Mouse (Mus musculus) midbrain, embryonic 12.5 days (tissue): ENCODE measurements at regions not wholly inside any gene's neighbourhood (a gene's known extent, or its start where the extent isn't known, plus 50 kb on each side); places are given as distances from the start of the nearest gene placed in this dataset.

Experiments
- ATAC-seq: fragments of 200-750 bp; cut with Nextera tagmentation; 2 replicates; pipeline ENCODE4 v1.8.0; 2017; ENCODE audit warnings: low read depth, moderate TSS enrichment, moderate library complexity; ENCODE audit not compliant: low FRiP score
- H3K27ac ChIP-seq: fragments of 300-500 bp; sonication (generic); replicated peaks from 2 replicates; pipeline ENCODE4 v1.5.1; 2016; ENCODE audit warnings: mild to moderate bottlenecking
- H3K27me3 ChIP-seq: fragments of 300-500 bp; sonication (generic); 2 replicates; pipeline ENCODE4 v1.6.1; 2016; ENCODE audit warnings: mild to moderate bottlenecking
- H3K36me3 ChIP-seq: fragments of 300-500 bp; sonication (generic); 2 replicates; pipeline ENCODE4 v1.6.1; 2016
- H3K4me1 ChIP-seq: fragments of 300-500 bp; sonication (generic); 2 replicates; pipeline ENCODE4 v1.6.1; 2016
- H3K4me2 ChIP-seq: fragments of 300-500 bp; sonication (generic); replicated peaks from 2 replicates; pipeline ENCODE4 v1.6.1; 2016; ENCODE audit warnings: mild to moderate bottlenecking, moderate library complexity
- H3K4me3 ChIP-seq: fragments of 300-500 bp; sonication (generic); 2 replicates; pipeline ENCODE4 v1.5.1; 2016; ENCODE audit warnings: mild to moderate bottlenecking
- H3K9ac ChIP-seq: fragments of 300-500 bp; sonication (generic); replicated peaks from 2 replicates; pipeline ENCODE4 v1.6.1; 2016; ENCODE audit warnings: mild to moderate bottlenecking, moderate library complexity
- H3K9me3 ChIP-seq: fragments of 300-500 bp; sonication (generic); 2 replicates; pipeline ENCODE4 v1.6.1; 2016; ENCODE audit warnings: mild to moderate bottlenecking
- WGBS: fragments of 180-500 bp; shearing (Covaris S2); methylation state at CpG from one replicate; pipeline ENCODE4 v1.1.7; 2016; 5-methylcytosine and 5-hydroxymethylcytosine counted together

- peak; percentile 74 for ATAC-seq
- 33% methylated on average over 9 of the region's 9 CpGs for WGBS
- peaks cover 15% of the 10 kb centered on the region for H3K4me1 ChIP-seq
- no peak overlapping the region for H3K4me2 ChIP-seq
- no peaks in the 10 kb centered on the region for H3K36me3 ChIP-seq
- H3K4me3 ChIP-seq: no peak overlapping the region
- no peak overlapping the region for H3K9ac ChIP-seq
- 0 out of 2 replicates have a peak overlapping the region, but pooled peaks have one; percentile 20 for H3K27ac ChIP-seq
- H3K9me3 ChIP-seq: no peaks in the 10 kb centered on the region
- peaks cover 60% of the 10 kb centered on the region for H3K27me3 ChIP-seq
These were observed 131.8 kb downstream of the Pja1 start for GRCm38 (mm10) chrX:99339081-99339876.

GRCm38 (mm10) chrX:99336616-99337553, 134.2 kb downstream of the Pja1 start:
- Histone ChIP-seq H3K4me1 (peaks cover 15% of the 10 kb centered on the region), H3K4me2 (no peak overlapping the region), H3K27ac (no peak overlapping the region), H3K27me3 (peaks cover 72% of the 10 kb centered on the region), H3K36me3 (no peaks in the 10 kb centered on the region), H3K9me3 (no peaks in the 10 kb centered on the region), H3K9ac (no peak overlapping the region), H3K4me3 (no peak overlapping the region)
- ATAC-seq: no peak
- 52% methylated on average over 8 of the region's 8 CpGs for WGBS

DNA sequence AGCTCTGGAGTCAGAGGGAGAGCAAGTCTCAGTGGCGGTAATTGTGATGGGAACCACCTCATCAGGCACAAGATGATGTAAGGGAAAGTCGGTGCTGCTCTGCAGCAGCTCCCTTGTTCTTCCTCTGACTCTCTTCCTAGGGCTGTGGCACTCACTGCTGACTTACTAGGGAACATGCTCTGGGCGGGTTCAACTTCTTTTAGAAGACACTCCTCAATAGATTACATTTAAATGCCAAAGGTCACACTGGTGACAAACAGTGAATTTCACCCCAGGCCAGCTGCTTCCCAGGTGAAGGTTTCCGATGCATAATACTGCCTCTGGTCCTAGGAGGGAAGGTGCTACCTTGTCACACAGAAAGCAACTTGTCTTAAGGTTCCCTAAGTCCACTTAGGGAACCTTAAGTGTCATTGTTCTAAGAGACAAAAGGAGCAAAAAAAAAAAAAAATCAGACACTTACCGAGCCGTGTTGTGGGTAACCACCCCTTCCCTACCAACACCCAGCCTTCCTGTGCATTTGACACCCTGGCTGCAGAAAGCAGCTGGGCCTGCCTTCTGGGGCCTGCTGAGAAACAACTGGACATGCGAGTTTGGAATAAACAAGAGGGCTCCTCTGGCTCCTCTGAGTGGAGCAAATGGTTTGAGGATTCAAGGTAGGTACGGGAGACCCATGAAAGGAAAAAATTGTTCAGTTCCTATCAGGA, 135.0 kb downstream of the Pja1 start:
- Histone ChIP-seq H3K4me1 (peaks cover 18% of the 10 kb centered on the region), H3K27me3 (peaks cover 79% of the 10 kb centered on the region)
- WGBS: 47% methylated on average over 8 of the region's 8 CpGs

GRCm38 (mm10) chrX:99332457-99332770, 138.7 kb downstream of the Pja1 start:
- WGBS: 36% methylated on average over 4 of the region's 4 CpGs
- no peaks in the 10 kb centered on the region for H3K9me3 ChIP-seq
- ATAC-seq: no peak
- H3K9ac ChIP-seq: no peak overlapping the region
- H3K4me2 ChIP-seq: no peak overlapping the region
- peaks cover 74% of the 10 kb centered on the region for H3K27me3 ChIP-seq
- H3K4me1 ChIP-seq: peaks cover 11% of the 10 kb centered on the region; the same call in 1 of the 2 replicates
- H3K36me3 ChIP-seq: no peaks in the 10 kb centered on the region
- H3K27ac ChIP-seq: peak overlapping the region; percentile 61
- H3K4me3 ChIP-seq: no peak overlapping the region

More for the DNA sequence above, 135.0 kb downstream of the Pja1 start:
- H3K9ac ChIP-seq: no peak overlapping the region
- no peak for ATAC-seq
- H3K9me3 ChIP-seq: no peaks in the 10 kb centered on the region
- H3K36me3 ChIP-seq: no peaks in the 10 kb centered on the region
- H3K27ac ChIP-seq: no peak overlapping the region
- no peak overlapping the region for H3K4me3 ChIP-seq
- H3K4me2 ChIP-seq: no peak overlapping the region

- H3K4me3 ChIP-seq: no peak overlapping the region
- WGBS: 43% methylated on average over 9 of the region's 9 CpGs
- H3K4me2 ChIP-seq: no peak overlapping the region
- peak overlapping the region; percentile 76 for H3K27ac ChIP-seq
- no peak overlapping the region for H3K9ac ChIP-seq
- peaks cover 72% of the 10 kb centered on the region for H3K27me3 ChIP-seq
- no peaks in the 10 kb centered on the region for H3K9me3 ChIP-seq
- H3K4me1 ChIP-seq: peaks cover 9% of the 10 kb centered on the region; the same call in 1 of the 2 replicates
- no peaks in the 10 kb centered on the region for H3K36me3 ChIP-seq
- ATAC-seq: peak; percentile 84
These were observed 139.2 kb downstream of the Pja1 start for GRCm38 (mm10) chrX:99331764-99332456.

DNA sequence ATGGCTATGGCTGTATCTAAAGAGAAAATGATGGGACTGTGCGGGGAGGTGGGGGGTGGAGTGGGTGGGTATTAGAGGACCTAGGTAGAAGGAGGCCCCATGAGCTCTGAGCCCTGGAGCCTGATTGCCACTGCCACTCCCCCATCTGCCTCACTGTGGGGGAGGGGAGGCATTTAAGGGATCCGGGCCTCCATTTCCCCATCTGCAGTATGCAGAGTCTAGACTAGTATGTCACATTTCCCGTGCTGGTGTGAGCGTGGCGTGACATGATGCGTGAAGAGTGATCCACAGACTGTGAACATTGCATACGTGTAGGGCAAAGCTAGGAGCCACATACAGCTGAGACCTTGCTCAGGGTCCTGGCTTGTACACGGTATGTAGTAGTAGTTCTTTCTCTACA, 140.7 kb downstream of the Pja1 start:
- no peak overlapping the region for H3K9ac ChIP-seq
- WGBS: 95% methylated on average over 8 of the region's 8 CpGs
- H3K27me3 ChIP-seq: peaks cover 70% of the 10 kb centered on the region
- H3K36me3 ChIP-seq: no peaks in the 10 kb centered on the region
- peaks cover 9% of the 10 kb centered on the region for H3K4me1 ChIP-seq
- H3K4me3 ChIP-seq: no peak overlapping the region
- no peak overlapping the region for H3K27ac ChIP-seq
- no peaks in the 10 kb centered on the region for H3K9me3 ChIP-seq
- ATAC-seq: no peak
- no peak overlapping the region for H3K4me2 ChIP-seq

- no peak overlapping the region for H3K9ac ChIP-seq
- peaks cover 13% of the 10 kb centered on the region for H3K4me1 ChIP-seq
- H3K4me2 ChIP-seq: no peak overlapping the region
- no peaks in the 10 kb centered on the region for H3K9me3 ChIP-seq
- no peak for ATAC-seq
- H3K4me3 ChIP-seq: no peak overlapping the region
- no peak overlapping the region for H3K27ac ChIP-seq
- H3K27me3 ChIP-seq: peaks cover 70% of the 10 kb centered on the region
- WGBS: 69% methylated on average over 4 of the region's 4 CpGs
- no peaks in the 10 kb centered on the region for H3K36me3 ChIP-seq
These were observed 142.5 kb downstream of the Pja1 start for GRCm38 (mm10) chrX:99328576-99328975.

DNA sequence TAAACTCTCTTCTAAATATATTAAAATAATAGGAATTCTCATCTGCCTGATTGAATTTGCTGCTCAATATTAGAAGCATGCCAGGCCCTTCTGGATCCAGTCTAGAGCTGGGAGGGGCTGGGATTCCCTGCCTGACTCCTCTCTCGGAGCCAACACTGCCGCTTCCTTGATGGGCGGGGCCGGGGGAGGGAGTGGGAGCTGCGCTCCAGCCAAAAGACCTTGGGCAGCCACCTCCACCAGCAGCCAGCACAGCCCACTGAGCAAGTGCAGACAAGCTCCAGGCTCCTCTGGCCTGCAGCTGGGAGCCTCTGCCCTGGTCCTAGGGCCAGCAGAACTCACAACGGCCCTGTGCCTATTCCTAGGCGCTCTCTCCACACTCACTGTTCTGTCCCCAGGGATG, 144.9 kb downstream of the Pja1 start:
- Histone ChIP-seq H3K27ac (no peak overlapping the region), H3K36me3 (no peaks in the 10 kb centered on the region), H3K9ac (no peak overlapping the region), H3K4me2 (no peak overlapping the region), H3K4me3 (no peak overlapping the region), H3K27me3 (peaks cover 79% of the 10 kb centered on the region), H3K4me1 (peaks cover 10% of the 10 kb centered on the region), H3K9me3 (no peaks in the 10 kb centered on the region)
- WGBS: 40% methylated on average over 7 of the region's 7 CpGs
- peak; percentile 59 for ATAC-seq

DNA sequence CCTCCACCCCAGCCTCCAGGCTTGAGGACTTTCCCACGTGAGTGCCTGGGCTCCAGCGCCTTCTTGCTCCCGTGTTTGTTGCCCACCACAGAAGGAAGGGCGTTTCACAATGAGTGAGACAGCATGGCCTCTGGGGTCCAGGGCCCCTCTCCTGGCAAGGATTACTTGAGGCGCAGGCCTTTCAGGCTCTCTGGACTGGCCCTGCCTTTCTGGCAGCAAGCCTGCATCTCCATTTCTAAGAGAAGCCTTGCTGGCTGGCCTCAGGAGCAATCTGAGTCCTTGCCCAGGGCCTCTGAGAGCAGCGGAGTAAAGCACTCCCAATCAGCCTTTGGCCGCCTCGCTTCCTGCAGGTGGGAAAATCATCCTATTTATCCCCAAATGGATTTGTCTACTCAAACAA, 145.6 kb downstream of the Pja1 start:
- no peak for ATAC-seq

GRCm38 (mm10) chrX:99324546-99325170, 146.4 kb downstream of the Pja1 start:
- Histone ChIP-seq H3K36me3 (no peaks in the 10 kb centered on the region), H3K9ac (no peak overlapping the region), H3K4me2 (no peak overlapping the region), H3K4me1 (peaks cover 10% of the 10 kb centered on the region), H3K9me3 (no peaks in the 10 kb centered on the region), H3K4me3 (no peak overlapping the region), H3K27ac (no peak overlapping the region), H3K27me3 (peaks cover 76% of the 10 kb centered on the region)
- 57% methylated on average over 6 of the region's 6 CpGs for WGBS
- no peak for ATAC-seq

More for the DNA sequence above, 145.6 kb downstream of the Pja1 start:
- Histone ChIP-seq H3K27ac (0 out of 2 replicates have a peak overlapping the region, but pooled peaks have one; percentile 39), H3K4me2 (no peak overlapping the region), H3K36me3 (no peaks in the 10 kb centered on the region), H3K9me3 (no peaks in the 10 kb centered on the region), H3K4me1 (peaks cover 10% of the 10 kb centered on the region), H3K9ac (no peak overlapping the region), H3K4me3 (no peak overlapping the region), H3K27me3 (peaks cover 77% of the 10 kb centered on the region)
- WGBS: 48% methylated on average over 8 of the region's 8 CpGs

- no peak overlapping the region for H3K4me3 ChIP-seq
- H3K9ac ChIP-seq: no peak overlapping the region
- H3K36me3 ChIP-seq: no peaks in the 10 kb centered on the region
- H3K4me1 ChIP-seq: no peaks in the 10 kb centered on the region
- H3K4me2 ChIP-seq: no peak overlapping the region
- no peaks in the 10 kb centered on the region for H3K9me3 ChIP-seq
- ATAC-seq: no peak
- H3K27me3 ChIP-seq: peaks cover 84% of the 10 kb centered on the region
- 87% methylated on average over 7 of the region's 7 CpGs for WGBS
- no peak overlapping the region for H3K27ac ChIP-seq
These were observed 151.3 kb downstream of the Pja1 start for GRCm38 (mm10) chrX:99319791-99320190.
